Mouse (Mus musculus) olfactory bulb, adult 2 months (tissue): Measurements from ENCODE around the gene Zzef1.

ENCODE experiments used
- CTCF ChIP-seq: fragments of 200-500 bp; IDR thresholded peaks from 2 replicates; pipeline ENCODE4 v1.5.1; 2012; ENCODE audit warnings: low read depth, mild to moderate bottlenecking, low read length, moderate library complexity; ENCODE audit not compliant: insufficient read depth
- POLR2A ChIP-seq: fragments of 200-500 bp; IDR thresholded peaks from 2 replicates; pipeline ENCODE4 v1.6.1; 2012; ENCODE audit warnings: mild to moderate bottlenecking, low read depth, low read length, moderate library complexity; ENCODE audit not compliant: insufficient read depth

DNA sequence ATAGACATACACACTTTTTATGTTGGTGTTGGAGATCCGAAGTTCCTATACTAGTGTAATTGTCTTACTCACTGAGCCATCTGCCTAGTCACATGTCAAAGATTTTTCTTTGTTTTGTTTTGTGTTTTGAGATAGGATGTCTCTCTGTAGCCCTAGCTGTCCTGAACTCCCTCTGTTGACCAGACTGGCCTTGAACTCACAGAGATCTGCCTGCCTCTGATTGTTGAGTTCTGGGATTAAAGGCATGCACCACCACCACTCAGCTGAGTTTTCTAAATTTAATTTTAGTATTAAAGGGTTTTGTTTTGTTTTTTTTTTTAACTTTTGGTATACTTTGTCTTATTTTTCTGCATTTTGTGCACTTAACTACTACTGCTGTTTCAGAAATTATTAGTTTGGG is 76.0 kb downstream of the Zzef1 start:
- TF ChIP-seq POLR2A (no peak), CTCF (no peak)
